Mouse (Mus musculus) myocyte (in vitro differentiated cells): ENCODE measurements around the gene Hist1h2bp.
"Not testable (repeated sequence)": the region's sequence is repeated elsewhere in the genome, so short reads cannot be mapped to it uniquely, and the experiment has no call there.

Source experiments
- CEBPB ChIP-seq: IDR thresholded peaks from 2 replicates; pipeline ENCODE4 v1.6.1; 2011; ENCODE audit warnings: mild to moderate bottlenecking, moderate library complexity; ENCODE audit not compliant: poor library complexity, insufficient read depth, severe bottlenecking
- E2F4 ChIP-seq: IDR thresholded peaks from one replicate; pipeline ENCODE4 v1.6.1; 2011; ENCODE audit warnings: mild to moderate bottlenecking, control low read depth, moderate library complexity; ENCODE audit not compliant: insufficient read depth
- MAX ChIP-seq: IDR thresholded peaks from one replicate; pipeline ENCODE4 v1.6.1; 2011; ENCODE audit warnings: low read depth, mild to moderate bottlenecking, control low read depth
- MYOD1 ChIP-seq, 3 experiments: IDR thresholded peaks; one replicate each; pipeline ENCODE4 v1.6.1; 2011; ENCODE audit warnings: control low read depth in 2 of 3, low read depth in 2 of 3, mild to moderate bottlenecking in 2 of 3, moderate library complexity in 1 of 3; ENCODE audit not compliant: insufficient read length in 2 of 3, control insufficient read depth in 1 of 3
- MYOG ChIP-seq, 3 experiments: IDR thresholded peaks; one replicate each; pipeline ENCODE4 v1.6.1; 2011; ENCODE audit warnings: control low read depth in 2 of 3, low read depth in 2 of 3, mild to moderate bottlenecking in 2 of 3; ENCODE audit not compliant: insufficient read length in 2 of 3, control insufficient read depth in 1 of 3, insufficient read depth in 1 of 3
- POLR2A ChIP-seq: IDR thresholded peaks from one replicate; pipeline ENCODE4 v1.6.1; 2011; ENCODE audit warnings: low read depth, mild to moderate bottlenecking, control low read depth, moderate library complexity; ENCODE audit not compliant: insufficient read length
- POLR2AphosphoS2 ChIP-seq: IDR thresholded peaks from one replicate; pipeline ENCODE4 v1.6.1; 2011; ENCODE audit warnings: low read depth, control low read depth; ENCODE audit not compliant: insufficient read length
- REST ChIP-seq: IDR thresholded peaks from one replicate; pipeline ENCODE4 v1.6.1; 2011; ENCODE audit warnings: mild to moderate bottlenecking, control low read depth, moderate library complexity; ENCODE audit not compliant: insufficient read depth, insufficient read length
- SRF ChIP-seq: IDR thresholded peaks from one replicate; pipeline ENCODE4 v1.6.1; 2011; ENCODE audit warnings: low read depth; ENCODE audit not compliant: control insufficient read depth, insufficient read length
- TCF12 ChIP-seq: IDR thresholded peaks from one replicate; pipeline ENCODE4 v1.6.1; 2011; ENCODE audit warnings: mild to moderate bottlenecking, control low read depth; ENCODE audit not compliant: poor library complexity, insufficient read depth, severe bottlenecking
- TCF3 ChIP-seq: IDR thresholded peaks from one replicate; pipeline ENCODE4 v1.6.1; 2011; ENCODE audit warnings: low read depth, control low read depth; ENCODE audit not compliant: insufficient read length
- USF1 ChIP-seq: IDR thresholded peaks from one replicate; pipeline ENCODE4 v1.6.1; 2011; ENCODE audit warnings: low read depth, mild to moderate bottlenecking, control low read depth, moderate library complexity

DNA sequence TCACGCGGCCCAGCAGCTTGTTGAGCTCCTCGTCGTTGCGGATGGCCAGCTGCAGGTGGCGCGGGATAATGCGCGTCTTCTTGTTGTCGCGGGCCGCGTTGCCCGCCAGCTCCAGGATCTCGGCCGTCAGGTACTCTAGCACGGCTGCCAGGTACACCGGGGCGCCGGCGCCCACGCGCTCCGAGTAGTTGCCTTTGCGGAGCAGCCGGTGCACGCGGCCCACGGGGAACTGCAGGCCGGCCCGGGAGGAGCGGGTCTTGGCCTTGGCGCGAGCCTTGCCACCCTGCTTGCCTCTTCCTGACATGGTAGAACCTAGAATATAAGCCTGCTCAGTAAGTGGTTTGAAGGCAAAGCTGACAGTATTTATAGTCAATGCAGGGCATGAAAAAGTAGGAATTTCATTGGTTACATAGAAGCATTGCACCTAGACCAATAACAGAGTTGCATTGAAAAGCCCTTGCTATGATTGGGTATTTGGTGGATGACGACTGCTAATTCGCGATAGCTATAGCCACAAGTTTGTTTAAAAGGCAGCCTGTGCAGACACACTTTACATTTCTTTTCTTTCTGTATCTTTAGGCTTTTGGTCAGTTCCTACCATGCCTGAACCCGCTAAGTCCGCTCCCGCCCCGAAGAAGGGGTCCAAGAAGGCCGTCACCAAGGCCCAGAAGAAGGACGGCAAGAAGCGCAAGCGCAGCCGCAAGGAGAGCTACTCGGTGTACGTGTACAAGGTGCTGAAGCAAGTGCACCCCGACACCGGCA lies 33.6 kb upstream of the Hist1h2bp start, which contains the start of the genes Hist1h2ak and Hist1h2bn:
- peak; percentile 91 for TF ChIP-seq POLR2A
- TF ChIP-seq USF1; MAX; TCF12; CEBPB; TCF3; MYOG (IDR thresholded peaks at IDR 0.05; ENCODE audit: control insufficient read depth in 1 of 3, insufficient read depth in 1 of 3, insufficient read length in 2 of 3, low read depth in 2 of 3); MYOD1 (IDR thresholded peaks at IDR 0.05; ENCODE audit: control insufficient read depth in 1 of 3, insufficient read length in 2 of 3, low read depth in 2 of 3); E2F4; SRF; REST: not testable (repeated sequence)
- peak; percentile 96 for TF ChIP-seq POLR2AphosphoS2
